Mouse (Mus musculus) CH12.LX (cell line): ENCODE measurements around the gene Ip6k1.

Experiments used
- EP300 ChIP-seq: IDR thresholded peaks from 2 replicates; pipeline ENCODE4 v1.6.1; 2011; ENCODE audit warnings: low read length, improper control_type of control experiment
- HCFC1 ChIP-seq: IDR thresholded peaks from 2 replicates; pipeline ENCODE4 v1.6.1; 2012; ENCODE audit warnings: low read depth, mild to moderate bottlenecking, inconsistent platforms, low read length, improper control_type of control experiment
- POLR2A ChIP-seq: IDR thresholded peaks from 2 replicates; pipeline ENCODE4 v1.6.1; 2011; ENCODE audit warnings: low read depth, mild to moderate bottlenecking, improper control_type of control experiment, low read length

GRCm38 (mm10) chr9:108027867-108028266, 25.6 kb downstream of the Ip6k1 start:
- TF ChIP-seq EP300 = no peak
- TF ChIP-seq POLR2A = no peak
- no peak for TF ChIP-seq HCFC1
